Mouse (Mus musculus): ENCODE measurements at regions not wholly inside any gene's neighbourhood (a gene's known extent, or its start where the extent isn't known, plus 50 kb on each side); places are given as distances from the start of the nearest gene placed in this dataset.
A peak's percentile ranks its signal among the peaks of the same experiment; 100 is the strongest.
"Not testable (repeated sequence)": the region's sequence is repeated elsewhere in the genome, so short reads cannot be mapped to it uniquely, and the experiment has no call there.

GRCm38 (mm10) chr16:31570311-31571139 lies 92.7 kb upstream of the Dlg1 start:
- DNase-seq: no peak
- TF ChIP-seq CTCF (IDR thresholded peaks at IDR 0.05; ENCODE audit: low read depth) (no peak), EP300 (IDR thresholded peaks at IDR 0.05; ENCODE audit: low read depth) (no peak)

GRCm38 (mm10) chr16:31573833-31574232 lies 89.4 kb upstream of the Dlg1 start:
- H3K4me2 ChIP-seq (ENCODE audit: low read depth, low read length); H3K4me1 ChIP-seq (ENCODE audit: insufficient read depth); ATAC-seq; DNase-seq; H3K27me3 ChIP-seq (ENCODE audit: insufficient read depth, low read length); H3K9me3 ChIP-seq (ENCODE audit: low read length); H3K4me3 ChIP-seq (ENCODE audit: low read depth, low read length); H3K27ac ChIP-seq (ENCODE audit: low read depth); H3K36me3 ChIP-seq (replicated peaks; ENCODE audit: insufficient read depth, low read length); H3K9ac ChIP-seq (replicated peaks): not testable (repeated sequence)
- 78% methylated on average over 9 of the region's 9 CpGs for WGBS (ENCODE audit: insufficient replicate concordance)

More at GRCm38 (mm10) chr16:31570311-31571139, 92.7 kb upstream of the Dlg1 start:
- H3K4me1 ChIP-seq (ENCODE audit: insufficient read depth): no peaks in the 10 kb centered on the region
- no peak for ATAC-seq
- H3K9me3 ChIP-seq (ENCODE audit: low read length): no peaks in the 10 kb centered on the region
- H3K4me3 ChIP-seq (ENCODE audit: low read depth, low read length): no peak overlapping the region
- H3K36me3 ChIP-seq (replicated peaks; ENCODE audit: insufficient read depth, low read length): no peaks in the 10 kb centered on the region
- no peak overlapping the region for H3K27ac ChIP-seq (ENCODE audit: low read depth)
- no peak overlapping the region for H3K9ac ChIP-seq (replicated peaks)
- no peak overlapping the region for H3K4me2 ChIP-seq (ENCODE audit: low read depth, low read length)
- WGBS (ENCODE audit: insufficient replicate concordance): 78% methylated on average over 20 of the region's 20 CpGs
- H3K27me3 ChIP-seq (ENCODE audit: insufficient read depth, low read length): no peaks in the 10 kb centered on the region

GRCm38 (mm10) chr16:31575646-31576045 lies 87.6 kb upstream of the Dlg1 start:
- not testable (repeated sequence) for H3K36me3 ChIP-seq (replicated peaks; ENCODE audit: insufficient read depth, low read length); H3K4me2 ChIP-seq (ENCODE audit: low read depth, low read length); H3K4me3 ChIP-seq (ENCODE audit: low read depth, low read length); H3K9me3 ChIP-seq (ENCODE audit: low read length); H3K27ac ChIP-seq (ENCODE audit: low read depth); H3K9ac ChIP-seq (replicated peaks); H3K4me1 ChIP-seq (ENCODE audit: insufficient read depth); DNase-seq; H3K27me3 ChIP-seq (ENCODE audit: insufficient read depth, low read length); ATAC-seq
- WGBS (ENCODE audit: insufficient replicate concordance): 31% methylated on average over 11 of the region's 11 CpGs

GRCm38 (mm10) chr16:31576422-31576821 lies 86.8 kb upstream of the Dlg1 start:
- DNase-seq: no peak
- no peaks in the 10 kb centered on the region for H3K9me3 ChIP-seq (ENCODE audit: low read length)
- no peaks in the 10 kb centered on the region for H3K27me3 ChIP-seq (ENCODE audit: insufficient read depth, low read length)
- peak; percentile 38; the same call in 1 of the 2 replicates for ATAC-seq
- no peak overlapping the region for H3K4me3 ChIP-seq (ENCODE audit: low read depth, low read length)
- H3K4me1 ChIP-seq (ENCODE audit: insufficient read depth): 0 out of 2 replicates have a peak, but pooled peaks cover 4% of the 10 kb centered on the region
- H3K36me3 ChIP-seq (replicated peaks; ENCODE audit: insufficient read depth, low read length): no peaks in the 10 kb centered on the region
- H3K27ac ChIP-seq (ENCODE audit: low read depth): no peak overlapping the region
- WGBS (ENCODE audit: insufficient replicate concordance): 50% methylated on average over 8 of the region's 8 CpGs
- TF ChIP-seq CTCF (IDR thresholded peaks at IDR 0.05; ENCODE audit: low read depth) (no peak), EP300 (IDR thresholded peaks at IDR 0.05; ENCODE audit: low read depth) (no peak)
- no peak overlapping the region for H3K4me2 ChIP-seq (ENCODE audit: low read depth, low read length)
- H3K9ac ChIP-seq (replicated peaks): no peak overlapping the region

GRCm38 (mm10) chr16:31577347-31577746 lies 85.9 kb upstream of the Dlg1 start:
- no peaks in the 10 kb centered on the region for H3K9me3 ChIP-seq (ENCODE audit: low read length)
- no peak overlapping the region for H3K4me2 ChIP-seq (ENCODE audit: low read depth, low read length)
- H3K27me3 ChIP-seq (ENCODE audit: insufficient read depth, low read length): no peaks in the 10 kb centered on the region
- no peak overlapping the region for H3K9ac ChIP-seq (replicated peaks)
- DNase-seq (no peak), ATAC-seq (no peak)
- no peaks in the 10 kb centered on the region for H3K36me3 ChIP-seq (replicated peaks; ENCODE audit: insufficient read depth, low read length)
- H3K4me3 ChIP-seq (ENCODE audit: low read depth, low read length): no peak overlapping the region
- TF ChIP-seq CTCF (IDR thresholded peaks at IDR 0.05; ENCODE audit: low read depth) (no peak), EP300 (IDR thresholded peaks at IDR 0.05; ENCODE audit: low read depth) (no peak)
- no peak overlapping the region for H3K27ac ChIP-seq (ENCODE audit: low read depth)
- 72% methylated on average over 7 of the region's 7 CpGs for WGBS (ENCODE audit: insufficient replicate concordance)
- H3K4me1 ChIP-seq (ENCODE audit: insufficient read depth): 0 out of 2 replicates have a peak, but pooled peaks cover 4% of the 10 kb centered on the region

- no peak for DNase-seq
- 0 out of 2 replicates have a peak, but pooled peaks cover 4% of the 10 kb centered on the region for H3K4me1 ChIP-seq (ENCODE audit: insufficient read depth)
- TF ChIP-seq CTCF (IDR thresholded peaks at IDR 0.05; ENCODE audit: low read depth) (no peak), EP300 (IDR thresholded peaks at IDR 0.05; ENCODE audit: low read depth) (no peak)
These were observed 83.9 kb upstream of the Dlg1 start for GRCm38 (mm10) chr16:31579318-31579717.

More at GRCm38 (mm10) chr16:31579318-31579717, 83.9 kb upstream of the Dlg1 start:
- H3K4me3 ChIP-seq (ENCODE audit: low read depth, low read length): no peak overlapping the region
- H3K4me2 ChIP-seq (ENCODE audit: low read depth, low read length): no peak overlapping the region
- H3K27me3 ChIP-seq (ENCODE audit: insufficient read depth, low read length): no peaks in the 10 kb centered on the region
- no peak overlapping the region for H3K9ac ChIP-seq (replicated peaks)
- no peak for ATAC-seq
- 86% methylated on average over 3 of the region's 3 CpGs for WGBS (ENCODE audit: insufficient replicate concordance)
- no peaks in the 10 kb centered on the region for H3K9me3 ChIP-seq (ENCODE audit: low read length)
- H3K27ac ChIP-seq (ENCODE audit: low read depth): no peak overlapping the region
- H3K36me3 ChIP-seq (replicated peaks; ENCODE audit: insufficient read depth, low read length): no peaks in the 10 kb centered on the region
